Mouse (Mus musculus) thymus, postnatal 25 days (tissue): ENCODE results near the gene Wnt5b.
"Not testable (repeated sequence)": the region's sequence is repeated elsewhere in the genome, so short reads cannot be mapped to it uniquely, and the experiment has no call there.

Source experiments
- DNase-seq: peaks from one replicate; pipeline ENCODE4 v3.0.0; 2022

Wnt5b gene

DNA sequence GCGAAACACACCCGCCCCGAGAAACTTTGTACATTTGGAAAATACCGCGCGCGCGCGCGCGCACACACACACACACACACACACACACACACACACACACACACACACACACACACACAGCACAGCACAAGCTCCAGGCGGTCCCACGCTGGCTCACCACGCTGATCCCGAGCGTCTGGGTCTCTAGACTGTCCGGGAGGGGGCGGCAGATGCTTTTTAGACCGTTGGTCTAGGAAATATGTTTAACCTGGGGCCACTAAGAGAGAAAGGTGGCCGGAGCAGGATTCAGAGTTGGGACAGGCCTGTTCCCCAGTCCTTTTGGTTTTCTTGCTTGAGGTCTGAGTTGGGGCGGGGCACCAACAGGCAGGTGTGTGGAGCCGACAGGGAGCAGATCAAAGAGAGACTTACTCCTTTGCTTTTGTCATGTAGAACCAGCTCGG lies 95.1 kb downstream of the Wnt5b start:
- peak; percentile 57 for DNase-seq

DNA sequence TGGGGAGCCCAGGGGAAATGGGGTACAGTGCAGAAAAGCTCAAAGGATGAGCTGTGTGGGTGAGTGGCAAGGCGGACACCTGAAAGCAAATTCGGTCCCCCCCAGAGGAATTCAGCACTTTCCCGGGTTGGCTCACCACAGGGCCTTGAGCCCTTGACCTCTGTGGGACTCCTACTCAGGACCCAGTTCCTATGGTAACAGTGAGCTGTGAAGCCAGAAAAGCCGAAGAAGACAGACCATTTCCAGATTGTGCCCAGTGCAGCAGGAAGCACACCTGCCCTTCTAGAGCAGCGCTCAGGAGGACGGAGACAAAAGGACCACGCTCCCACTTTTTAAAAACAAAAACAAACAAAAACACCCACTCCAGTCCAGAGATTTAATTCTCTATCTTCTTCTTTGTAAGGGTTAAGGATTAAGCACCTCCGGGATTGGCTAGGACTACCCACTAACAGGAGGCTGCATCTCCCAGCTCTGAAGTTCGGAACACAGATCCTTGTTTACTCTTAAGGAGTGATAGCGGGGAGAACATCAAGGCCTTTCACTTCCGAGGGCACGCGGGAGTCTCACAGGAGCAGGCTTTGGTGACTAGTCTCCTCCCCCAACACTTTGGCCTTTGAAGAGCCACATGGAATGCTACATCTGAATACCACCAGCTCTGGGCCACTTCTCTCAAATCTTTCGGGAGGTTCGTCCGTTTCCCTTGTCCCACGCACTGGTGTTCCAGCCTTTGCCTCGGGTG lies 95.7 kb downstream of the Wnt5b start:
- no peak for DNase-seq

DNA sequence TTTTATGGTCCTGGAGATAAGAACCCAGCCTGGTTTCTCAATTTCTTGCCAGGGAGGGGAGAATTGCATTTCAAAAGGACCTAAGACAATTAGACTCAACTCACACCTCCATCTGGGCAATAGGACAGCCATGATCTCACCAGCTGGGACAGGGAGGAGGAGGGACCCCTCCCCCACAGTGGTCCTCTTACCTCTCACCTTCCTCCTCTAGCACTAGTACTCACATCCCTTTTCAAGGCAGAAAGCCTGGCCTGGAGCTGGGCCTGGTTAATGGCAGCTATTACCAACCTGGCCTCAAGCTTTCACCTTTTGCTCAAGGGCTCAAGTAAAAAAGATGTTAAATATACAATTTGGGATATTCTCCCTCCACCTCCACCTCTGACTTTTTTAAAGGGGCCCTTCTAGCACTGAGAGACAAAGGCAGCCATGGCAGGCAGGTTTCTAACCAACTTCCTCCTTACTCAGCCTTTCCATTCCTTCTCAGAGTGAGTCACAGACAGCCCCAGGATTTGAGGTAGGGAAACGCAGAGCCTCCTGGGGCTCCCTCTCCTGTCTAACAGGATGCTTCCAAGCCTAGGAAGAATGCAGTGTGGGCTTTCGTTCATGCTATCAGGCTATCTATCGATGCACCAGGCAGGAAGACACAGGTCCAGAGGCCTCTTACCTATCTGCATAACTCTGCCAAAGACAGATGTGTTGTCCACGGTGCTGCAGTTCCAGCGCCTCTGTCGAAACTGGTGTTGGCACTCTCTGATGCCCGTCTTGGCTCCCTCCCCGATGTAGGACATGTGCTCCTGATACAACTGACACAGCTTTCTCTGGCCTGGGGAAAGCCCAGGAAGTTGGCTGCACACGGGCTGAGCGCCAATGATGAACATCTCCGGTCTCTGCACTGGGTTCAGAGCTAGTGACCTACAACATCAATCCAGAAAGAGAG lies 98.2 kb downstream of the Wnt5b start:
- no peak for DNase-seq

DNA sequence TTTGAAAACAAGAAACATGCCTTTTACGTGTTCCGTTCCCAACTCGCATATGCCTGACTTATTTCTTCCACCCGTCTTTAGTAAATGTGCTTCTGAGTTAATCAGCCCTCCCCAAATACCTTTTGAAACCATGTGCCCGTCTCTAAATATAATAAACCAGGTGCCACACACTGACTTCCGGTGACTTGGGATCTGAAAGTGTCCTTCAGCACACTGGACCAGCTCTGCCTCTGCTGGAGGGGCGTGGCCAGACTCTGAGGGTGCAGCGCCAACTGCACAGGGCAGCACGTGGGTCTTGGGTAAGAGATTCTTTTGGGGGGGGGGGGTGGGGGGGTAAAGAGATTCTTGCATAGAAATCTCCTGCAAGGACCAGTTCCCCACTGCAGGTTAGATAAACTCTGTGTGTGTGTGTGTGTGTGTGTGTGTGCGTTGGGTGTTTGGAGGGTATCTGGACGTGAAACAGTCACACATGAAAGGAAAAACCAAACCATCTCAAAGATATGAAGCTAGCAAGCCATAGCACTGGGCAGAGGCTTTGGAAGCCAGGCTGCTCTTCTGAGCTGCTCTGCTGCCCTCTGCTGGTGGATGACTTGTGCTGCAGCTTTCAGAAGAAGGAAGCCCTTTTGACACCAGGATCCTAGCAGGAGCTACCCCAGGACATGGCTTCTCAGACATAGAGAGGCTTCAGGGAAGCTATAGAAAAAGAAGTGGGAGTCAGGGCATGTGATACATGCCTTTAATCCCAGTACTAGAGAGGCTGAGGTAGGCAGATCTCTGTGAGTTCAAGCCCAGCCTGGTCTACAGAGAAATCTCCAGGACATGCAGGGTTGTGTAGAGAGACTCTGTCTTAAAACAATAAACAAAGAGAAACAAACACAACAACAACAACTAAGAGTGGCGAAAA lies 100.2 kb downstream of the Wnt5b start:
- DNase-seq = peak; percentile 81

DNA sequence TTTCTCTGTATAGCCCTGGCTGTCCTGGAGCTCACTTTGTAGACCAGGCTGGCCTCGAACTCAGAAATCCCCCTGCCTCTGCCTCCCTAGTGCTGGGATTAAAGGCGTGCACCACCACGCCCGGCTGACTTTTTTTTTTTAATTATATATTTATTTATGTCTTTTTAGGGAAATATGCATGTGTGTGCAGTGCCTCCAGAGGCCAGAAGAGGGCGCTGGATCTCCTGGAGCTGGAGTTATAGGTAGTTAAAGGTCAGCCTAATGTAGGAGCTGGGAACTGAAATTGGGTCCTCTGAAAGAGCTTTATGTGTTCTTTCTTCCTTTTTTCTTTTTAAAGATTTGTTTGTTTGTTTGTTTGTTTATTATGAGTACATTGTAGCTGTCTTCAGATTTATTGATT lies 101.4 kb downstream of the Wnt5b start:
- DNase-seq = not testable (repeated sequence)

DNA sequence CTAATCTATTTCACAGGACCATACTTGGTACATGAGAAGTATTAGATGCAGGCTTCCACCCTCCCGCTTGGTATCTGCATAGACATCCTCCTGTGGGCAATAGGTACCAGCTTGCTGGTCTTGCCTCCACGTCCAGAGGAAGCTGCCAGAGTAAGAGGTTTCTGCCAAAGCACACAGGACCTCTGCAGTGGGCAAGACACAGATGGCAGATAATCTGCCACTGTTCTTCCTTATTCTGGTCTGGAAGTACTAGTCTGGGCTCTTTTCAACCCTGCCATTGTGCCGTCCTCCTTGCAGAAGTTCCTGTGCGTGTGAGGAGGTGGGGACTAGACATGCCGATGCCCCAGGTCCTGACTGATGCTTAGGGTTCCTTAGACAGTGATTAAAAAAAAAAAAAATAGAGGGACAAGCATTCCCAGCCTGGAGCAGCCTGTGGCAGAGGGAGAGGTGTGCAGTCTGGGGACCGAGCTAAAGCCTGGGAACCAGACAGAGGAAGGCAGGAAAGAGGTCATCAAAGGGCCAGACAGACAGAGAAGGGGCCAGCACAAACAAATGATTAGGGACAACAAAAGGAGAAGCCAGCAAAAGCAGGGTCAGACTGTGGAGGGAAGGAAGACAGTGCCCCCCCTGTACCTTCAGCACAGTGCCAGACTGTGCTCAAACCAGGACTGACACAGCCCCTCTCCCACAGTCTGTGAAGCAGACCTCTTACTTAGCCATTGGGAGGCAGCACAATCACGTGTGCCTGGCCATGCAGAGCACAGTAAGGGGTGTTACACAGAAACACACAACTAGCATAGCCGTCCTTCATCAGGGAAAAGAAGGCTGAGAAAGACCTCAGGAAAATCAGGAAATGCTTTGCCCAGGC lies 106.0 kb downstream of the Wnt5b start:
- no peak for DNase-seq

DNA sequence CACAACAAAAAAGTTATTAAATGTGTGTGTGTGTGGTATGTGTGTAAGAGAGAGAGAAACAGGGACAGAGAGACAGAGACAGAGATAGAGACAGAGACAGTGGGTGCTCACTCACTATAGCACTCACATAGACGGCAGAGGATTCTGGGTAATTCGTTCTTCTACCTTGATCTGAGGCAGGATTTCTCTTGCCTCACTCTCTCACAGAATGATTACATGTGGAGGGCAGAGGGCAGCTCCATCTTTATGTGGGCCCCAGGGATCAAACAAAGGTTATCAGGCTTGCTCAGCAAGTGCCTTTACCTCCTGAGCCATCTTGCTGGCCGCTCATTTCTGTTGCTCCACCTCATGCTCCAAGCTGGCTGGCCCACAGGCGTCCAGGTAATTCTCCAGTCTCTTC lies 109.8 kb downstream of the Wnt5b start:
- no peak for DNase-seq

DNA sequence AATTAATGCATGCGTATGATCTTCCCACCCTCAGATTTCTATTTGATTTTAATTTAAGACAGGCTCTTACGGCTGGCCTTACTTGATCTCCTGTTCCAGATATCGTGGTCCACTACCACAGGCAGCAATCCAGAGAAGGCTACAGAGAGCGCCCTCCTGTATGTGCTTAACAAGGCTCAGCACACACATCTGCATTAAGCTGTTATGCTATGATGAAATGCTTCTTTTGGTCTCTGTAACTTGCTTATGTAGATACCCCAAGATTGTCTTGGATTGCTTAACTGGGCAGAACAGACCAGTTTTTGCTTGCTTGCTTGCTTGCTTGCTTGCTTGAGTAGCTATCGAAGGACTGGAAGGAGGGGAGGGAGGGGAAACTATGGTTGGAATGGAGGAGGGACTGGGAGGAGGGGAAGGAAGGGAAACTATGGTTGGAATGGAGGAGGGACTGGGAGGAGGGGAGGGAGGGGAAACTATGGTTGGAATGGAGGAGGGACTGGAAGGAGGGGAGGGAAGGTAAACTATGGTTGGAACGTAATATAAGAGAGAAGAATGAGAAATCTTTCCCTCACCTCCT lies 112.3 kb downstream of the Wnt5b start:
- no peak for DNase-seq

DNA sequence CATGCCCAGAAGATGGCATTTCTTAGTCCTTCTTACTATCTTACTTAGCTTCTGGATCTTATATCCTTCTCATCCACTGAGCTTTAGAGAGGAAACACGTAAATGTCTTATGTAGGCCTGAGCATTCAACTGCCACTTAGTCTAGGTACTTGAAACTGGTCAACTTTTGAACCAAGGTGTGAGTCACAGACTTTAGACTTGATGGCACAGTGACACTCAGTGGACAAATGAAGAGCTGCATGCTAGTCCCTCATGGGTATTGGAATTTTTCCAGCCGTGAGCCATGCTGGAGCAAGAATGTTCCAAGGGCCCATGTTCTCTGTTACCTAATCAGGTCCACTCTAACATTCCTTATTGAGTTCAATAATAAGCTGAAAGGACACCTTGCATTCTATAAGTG lies 113.6 kb downstream of the Wnt5b start:
- peak; percentile 48 for DNase-seq

DNA sequence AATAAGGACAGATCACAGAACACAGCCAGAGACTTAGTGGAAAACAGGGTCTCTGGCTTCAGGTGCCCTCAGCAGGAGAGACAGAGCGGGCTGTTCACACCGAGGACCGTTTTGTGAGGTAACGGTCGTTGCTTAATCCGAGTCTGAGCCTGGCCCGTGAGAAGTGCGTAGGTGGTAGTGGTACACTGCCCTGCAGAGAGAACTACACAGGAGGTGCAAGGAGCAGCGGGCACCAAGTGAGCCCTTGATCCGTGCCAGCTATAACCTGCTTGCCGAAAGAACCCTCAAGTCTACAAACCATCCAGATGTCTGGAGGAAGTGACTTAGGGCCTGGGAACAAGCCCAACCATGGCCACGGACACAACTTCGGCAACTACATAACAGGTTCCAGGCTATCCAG lies 114.8 kb downstream of the Wnt5b start:
- DNase-seq = no peak

DNA sequence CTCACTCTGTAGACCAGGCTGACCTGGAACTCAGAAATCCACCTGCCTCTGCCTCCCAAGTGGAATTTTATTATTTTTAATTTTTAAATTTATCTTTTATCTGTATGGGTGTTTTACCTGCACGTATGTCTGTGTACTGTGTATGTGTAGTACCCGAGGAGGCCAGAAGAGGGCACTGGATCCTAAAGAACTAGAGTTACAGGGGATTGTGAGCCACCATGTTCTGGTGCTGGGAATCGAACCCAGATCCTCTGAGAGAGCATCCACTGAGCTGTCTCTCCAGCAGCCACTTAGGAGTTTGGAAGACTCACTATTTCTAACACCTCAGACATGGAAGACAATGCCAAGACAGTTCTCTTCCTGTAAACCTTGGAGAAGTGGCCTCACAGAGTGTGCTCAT lies 115.5 kb downstream of the Wnt5b start:
- DNase-seq = peak; percentile 57

DNA sequence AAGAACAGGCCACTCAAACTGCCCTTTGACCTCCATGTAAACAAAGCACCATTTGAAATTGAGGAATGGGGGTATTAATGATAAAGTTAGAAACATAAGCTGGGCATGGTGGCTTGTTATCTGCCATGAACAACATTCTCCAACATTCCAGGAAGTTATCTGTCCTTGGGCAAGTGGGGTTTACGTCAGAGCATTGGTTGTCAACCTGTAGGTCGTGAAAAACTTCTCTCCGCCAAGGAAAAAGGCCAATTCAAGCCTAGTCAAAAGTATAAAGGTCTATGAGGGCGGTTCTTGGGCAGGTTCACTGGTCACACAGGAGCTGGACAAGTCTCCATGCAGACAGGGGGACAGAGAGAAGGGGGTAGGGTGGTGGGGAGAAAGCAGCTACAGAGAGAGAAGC lies 123.1 kb downstream of the Wnt5b start:
- no peak for DNase-seq

DNA sequence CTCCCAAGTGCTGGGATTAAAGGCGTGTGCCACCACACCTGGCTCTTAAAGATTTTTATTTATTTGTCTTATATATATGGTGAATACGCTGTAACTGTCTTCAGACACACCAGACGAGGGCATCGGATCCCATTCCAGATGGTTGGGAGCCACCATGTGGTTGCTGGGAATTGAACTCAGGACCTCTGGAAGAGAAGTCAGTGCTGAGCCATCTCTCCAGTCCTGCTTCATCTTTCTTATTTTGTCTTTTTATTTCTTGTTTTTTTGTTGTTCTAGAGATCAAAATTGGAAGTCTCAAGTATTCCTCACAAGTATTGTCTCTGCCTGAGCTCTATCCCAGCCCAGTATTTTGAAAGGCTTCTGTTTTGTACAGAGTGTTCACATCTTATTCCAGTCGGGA lies 123.8 kb downstream of the Wnt5b start:
- no peak for DNase-seq

DNA sequence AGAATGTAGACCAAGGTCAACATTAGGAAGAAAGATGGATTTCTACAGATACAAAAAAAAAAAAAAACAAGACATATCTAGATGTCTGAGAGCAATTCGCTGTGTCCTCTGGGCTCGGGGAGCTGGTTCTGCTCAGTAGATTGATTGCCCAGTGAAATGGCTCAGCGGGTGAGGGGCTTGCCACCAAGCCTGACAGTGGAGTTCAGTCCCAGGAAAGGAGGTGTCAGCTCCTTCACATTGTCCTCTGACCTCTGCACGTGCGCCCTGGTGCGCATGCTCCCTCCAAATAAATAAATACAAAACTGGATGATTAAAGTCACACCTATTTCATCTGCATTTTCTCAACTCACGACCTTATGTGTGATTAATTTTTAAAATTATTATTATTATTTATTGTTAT lies 124.7 kb downstream of the Wnt5b start:
- DNase-seq = no peak

DNA sequence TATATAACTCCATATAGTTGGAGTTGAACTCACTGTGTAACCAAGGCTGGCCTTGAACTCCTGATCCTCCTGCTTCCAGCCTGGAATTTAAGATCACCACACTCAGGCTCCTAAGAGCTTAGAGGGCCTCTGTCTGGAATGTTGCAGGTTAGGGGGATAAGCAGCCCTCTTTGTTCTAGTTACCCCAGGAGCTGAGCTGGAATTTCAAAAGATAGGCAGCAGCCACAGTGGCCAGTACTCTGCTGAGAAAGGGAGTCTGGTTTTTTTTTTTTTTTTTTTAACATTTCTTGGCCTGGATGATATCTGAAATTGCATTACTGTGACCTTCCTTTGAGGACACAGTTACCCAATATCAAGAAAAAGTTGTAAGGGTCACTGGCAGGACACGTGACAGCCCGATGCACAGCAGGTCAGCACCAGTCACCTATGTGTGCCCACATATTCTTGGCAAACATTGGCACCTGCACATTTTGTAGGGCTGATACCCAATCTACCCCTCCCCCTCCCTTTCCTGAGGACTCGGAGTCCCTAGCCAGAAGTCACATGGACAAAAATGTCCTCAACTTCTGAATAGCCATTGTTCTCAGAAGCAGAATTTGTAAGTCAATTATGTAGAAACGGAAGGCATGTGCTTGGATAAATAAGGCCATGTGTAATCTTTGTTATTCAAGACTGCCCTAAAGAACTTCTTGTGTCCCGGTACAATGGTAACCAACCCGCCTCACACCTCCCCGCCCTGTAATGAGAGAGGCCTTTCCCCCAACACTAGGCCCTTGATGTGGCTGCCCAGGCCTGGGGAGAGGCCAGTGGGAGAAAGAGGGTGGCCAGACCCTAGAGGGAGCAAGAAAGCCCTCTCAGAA lies 125.5 kb downstream of the Wnt5b start:
- DNase-seq = no peak

DNA sequence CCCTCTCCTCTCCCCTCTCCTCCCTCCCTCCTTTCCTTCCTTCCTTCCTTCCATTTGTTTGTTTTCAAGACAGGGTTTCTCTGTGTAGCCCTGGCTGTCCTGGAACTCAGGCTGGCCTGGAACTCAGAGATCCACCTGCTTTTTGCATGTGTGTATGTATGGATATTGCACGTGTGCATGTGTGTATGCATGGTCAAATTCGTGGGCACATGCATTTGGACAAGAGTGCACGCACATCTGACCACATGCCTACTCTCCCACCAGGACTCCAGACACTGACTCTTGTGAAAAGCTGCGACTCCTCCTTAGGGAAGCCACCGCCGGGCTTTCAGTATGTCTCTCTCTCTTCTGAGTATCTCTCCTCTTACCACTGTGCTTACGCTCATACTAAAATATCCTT lies 126.3 kb downstream of the Wnt5b start:
- no peak for DNase-seq

DNA sequence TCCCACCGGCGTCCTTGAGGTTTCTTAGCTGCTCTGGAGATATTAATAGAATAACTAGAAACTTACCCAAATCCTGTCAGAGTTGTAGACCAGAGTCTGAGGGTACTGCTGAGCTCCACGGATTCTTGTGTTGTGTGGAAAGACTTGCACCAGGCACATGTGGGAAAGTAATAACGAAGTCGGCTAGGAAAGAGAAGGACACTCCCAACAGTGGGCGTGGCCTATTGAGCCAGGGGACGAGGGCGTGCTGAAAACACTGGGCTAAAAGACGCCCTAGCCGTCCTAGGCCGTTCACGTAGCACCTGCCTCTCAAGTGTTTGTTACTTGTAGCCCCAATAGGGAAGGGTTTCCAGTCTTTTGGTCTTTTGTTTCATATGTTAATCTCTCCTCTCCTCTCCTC lies 126.8 kb downstream of the Wnt5b start, which contains the start of gene Adipor2:
Gene Adipor2, minus strand, starts transcription at position 351 of the 400 bp plus-strand sequence.
- DNase-seq = peak; percentile 12

DNA sequence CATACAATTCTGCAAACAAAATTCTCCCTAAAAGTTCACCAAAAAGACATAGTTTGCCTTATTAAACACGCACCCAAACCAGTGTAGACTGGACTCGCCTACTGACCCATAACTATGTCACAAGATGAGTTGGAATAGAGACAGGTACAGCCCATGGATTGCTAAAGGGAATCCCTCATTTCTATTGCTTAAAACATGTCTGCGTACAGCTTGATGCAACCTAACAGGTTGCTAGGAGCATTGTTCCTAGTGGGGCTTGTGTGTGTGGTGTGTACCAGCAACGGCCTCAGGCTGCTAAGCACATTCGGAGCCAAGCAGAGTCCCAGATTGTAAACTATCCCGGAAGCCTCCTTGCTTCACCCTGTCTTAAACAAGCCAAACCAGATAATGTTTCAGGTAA lies 127.5 kb downstream of the Wnt5b start:
- DNase-seq = no peak

DNA sequence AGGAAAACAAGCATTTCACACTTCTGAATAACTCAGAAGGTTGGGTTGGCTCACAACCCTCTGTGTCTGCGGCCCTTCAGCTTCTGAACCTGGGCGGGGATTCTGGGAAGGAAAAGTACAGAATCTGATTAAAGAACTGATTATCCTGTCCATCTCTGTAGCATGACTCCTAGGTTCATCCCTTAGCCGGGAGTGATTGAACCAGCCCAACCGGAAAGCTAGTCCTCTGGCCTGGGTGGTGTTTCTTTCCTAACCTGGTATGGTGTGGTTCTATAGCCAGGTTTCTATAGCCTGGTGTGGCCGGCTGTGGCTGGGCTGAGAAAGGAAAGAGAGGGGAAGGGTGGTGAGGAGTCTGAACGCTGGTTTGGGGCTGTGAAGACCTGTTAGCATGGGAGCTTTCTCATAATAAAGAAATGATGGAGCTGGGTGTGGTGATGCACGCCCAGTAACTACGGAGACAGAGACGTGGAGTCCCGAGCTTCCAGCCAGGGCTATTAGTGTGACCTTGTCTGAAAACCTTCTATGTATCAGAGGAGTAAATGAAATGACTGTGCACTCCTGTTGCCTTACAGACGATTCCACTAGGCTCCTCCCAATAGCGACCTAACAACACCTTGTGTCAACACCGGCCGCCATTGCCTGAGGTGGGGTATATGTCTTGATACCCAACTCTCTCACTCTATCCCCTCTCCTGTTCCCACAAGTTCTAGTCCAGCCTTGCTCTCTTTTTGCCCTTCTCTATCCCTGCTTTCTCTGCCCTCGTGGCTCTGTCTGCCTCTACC lies 129.7 kb downstream of the Wnt5b start:
- no peak for DNase-seq

DNA sequence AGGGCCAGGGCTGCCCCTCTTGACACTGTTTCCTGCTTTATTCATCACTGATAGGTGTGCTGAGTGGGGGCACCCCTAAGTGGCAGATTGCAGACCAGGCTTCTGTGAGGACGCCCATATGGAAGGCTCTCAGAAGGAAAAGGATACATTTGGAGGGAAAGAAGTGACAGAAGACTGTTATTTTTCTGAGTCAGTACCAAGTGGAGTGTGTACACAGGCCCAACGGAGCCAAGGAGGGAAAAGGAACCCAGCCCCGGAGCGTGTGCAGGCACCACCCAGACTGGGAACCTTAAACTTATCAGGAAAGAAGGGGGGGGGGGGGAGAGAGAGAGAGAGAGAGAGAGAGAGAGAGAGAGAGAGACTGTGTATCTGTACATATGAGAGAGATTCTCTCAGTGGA lies 131.6 kb downstream of the Wnt5b start:
- DNase-seq = no peak
